Mouse (Mus musculus): ENCODE measurements at regions not wholly inside any gene's neighbourhood (a gene's known extent, or its start where the extent isn't known, plus 50 kb on each side); places are given as distances from the start of the nearest gene placed in this dataset.

DNA sequence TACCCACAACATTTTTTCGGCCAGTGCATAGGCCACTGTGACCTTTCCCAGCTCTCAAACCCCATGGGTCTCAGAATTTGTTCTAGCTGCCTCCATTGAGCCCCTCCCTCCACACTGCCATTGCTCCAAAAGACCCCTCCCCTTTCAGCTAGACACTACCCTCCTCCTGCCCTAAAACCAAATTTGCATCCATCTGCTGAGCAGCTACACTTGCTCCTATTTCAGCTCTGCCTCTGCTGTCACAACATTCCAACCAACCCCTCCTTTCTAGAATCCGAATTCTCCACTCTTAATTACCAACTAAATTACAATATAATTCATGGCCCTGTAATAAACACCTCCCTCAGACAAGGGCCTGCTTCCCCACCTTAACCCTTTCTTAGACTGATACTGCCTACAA is 262.3 kb downstream of the Gm28710 start:
- no peak for TF ChIP-seq CTCF (conservative IDR thresholded peaks at IDR 0.05; ENCODE audit: insufficient read depth, insufficient read length, low read depth, low read length)
- TF ChIP-seq POLR2A (IDR thresholded peaks at IDR 0.05; ENCODE audit: low read depth, low read length): no peak
